Mouse (Mus musculus): Measurements from ENCODE around the gene Rhbdf2.

The Rhbdf2 gene

GRCm38 (mm10) chr11:116617641-116618040 lies 9.2 kb downstream of the Rhbdf2 start:
- DNase-seq: no peak

DNA sequence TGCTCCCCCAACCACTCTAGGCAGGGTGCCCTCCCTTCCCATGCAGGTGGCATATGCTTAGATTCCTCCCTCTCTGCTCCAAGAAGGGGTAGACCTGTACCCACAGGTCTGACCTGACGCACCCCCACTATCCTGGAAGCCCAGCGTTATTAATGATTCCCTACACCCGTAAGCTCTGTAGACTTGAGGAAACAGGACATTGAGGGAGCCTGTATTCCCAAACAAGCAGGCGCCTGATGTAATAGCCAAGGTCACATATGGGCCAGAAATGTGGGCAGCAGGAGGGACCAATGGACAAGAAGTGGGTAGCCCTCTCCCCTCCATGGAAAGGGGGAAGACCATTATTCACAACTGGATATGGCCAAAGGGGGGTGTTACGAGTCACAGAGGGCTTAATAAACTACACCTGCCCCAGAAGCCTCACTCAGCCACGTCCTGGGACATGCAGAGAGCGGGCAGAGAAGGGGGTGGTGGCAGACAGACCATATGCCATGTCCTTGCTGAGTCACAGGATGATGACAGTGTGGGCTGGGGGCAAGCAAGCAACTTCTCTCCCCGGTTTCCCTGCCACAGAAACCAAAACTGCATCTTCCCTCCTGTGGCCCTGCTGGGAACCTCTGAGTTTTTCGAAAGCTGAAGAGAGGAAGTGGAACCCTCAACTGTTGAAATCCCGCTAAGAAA lies 10.2 kb downstream of the Rhbdf2 start:
- no peak for DNase-seq

DNA sequence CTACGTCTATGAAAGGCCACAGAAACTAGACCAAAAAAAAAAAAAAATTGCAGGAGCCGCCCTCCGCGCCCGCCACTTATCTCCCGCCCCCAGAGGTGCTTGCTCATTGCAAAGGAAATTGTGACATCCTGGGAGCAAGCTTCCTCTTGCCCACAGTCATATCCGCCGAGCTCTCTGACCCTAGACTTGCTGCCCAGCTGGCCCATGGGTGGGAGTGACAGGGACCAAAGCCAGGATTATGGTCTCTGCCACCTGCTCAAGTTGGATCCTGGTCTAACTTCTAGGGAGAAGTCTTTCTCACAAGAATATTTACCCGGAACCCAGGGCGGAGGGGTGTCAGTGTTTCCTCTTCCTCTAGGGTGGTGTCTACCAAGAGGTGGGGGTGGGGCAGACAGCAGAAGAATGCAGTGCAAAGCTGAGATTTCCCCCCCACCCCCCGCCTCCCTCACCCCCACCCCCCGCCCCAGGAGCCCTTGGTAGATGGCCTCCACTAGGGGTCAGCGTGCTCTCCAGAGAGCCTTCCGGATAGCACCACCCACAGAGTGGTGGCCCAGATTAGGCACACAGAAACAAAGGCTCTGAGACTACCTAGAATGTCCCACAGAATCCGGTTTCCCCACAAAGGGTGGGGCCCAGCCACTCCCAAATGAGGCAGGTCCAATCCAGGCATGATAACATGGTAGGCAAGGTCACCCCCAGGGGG lies 10.9 kb downstream of the Rhbdf2 start:
- peak; percentile 55 to 61 for DNase-seq

- DNase-seq: no peak
Measured at GRCm38 (mm10) chr11:116613234-116613633, 13.6 kb downstream of the Rhbdf2 start.

- no peak for DNase-seq
Measured at GRCm38 (mm10) chr11:116612554-116612953, 14.3 kb downstream of the Rhbdf2 start.

DNA sequence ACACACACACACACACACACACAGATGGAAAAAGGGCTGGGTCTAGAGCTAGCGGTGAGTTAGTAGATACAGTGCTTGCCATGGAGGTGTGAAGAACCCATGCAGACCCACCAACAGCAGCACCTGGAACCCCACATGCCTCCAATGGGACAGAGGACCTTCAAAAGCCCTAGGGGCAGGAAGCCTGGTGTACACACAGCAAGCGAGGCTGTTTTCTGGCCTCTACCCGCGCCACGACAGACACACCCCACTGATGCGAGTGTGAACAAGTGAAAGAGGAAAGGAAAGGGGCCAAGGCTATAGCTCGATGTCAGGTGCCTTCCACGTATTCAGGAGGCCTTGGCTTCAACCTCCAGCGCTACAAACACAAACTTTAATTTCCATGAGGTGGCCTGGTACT lies 14.9 kb downstream of the Rhbdf2 start:
- DNase-seq: peak in 1 of 2 experiments; percentile 42

GRCm38 (mm10) chr11:116611168-116611567 lies 15.7 kb downstream of the Rhbdf2 start:
- DNase-seq: peak; percentile 41 to 52

DNA sequence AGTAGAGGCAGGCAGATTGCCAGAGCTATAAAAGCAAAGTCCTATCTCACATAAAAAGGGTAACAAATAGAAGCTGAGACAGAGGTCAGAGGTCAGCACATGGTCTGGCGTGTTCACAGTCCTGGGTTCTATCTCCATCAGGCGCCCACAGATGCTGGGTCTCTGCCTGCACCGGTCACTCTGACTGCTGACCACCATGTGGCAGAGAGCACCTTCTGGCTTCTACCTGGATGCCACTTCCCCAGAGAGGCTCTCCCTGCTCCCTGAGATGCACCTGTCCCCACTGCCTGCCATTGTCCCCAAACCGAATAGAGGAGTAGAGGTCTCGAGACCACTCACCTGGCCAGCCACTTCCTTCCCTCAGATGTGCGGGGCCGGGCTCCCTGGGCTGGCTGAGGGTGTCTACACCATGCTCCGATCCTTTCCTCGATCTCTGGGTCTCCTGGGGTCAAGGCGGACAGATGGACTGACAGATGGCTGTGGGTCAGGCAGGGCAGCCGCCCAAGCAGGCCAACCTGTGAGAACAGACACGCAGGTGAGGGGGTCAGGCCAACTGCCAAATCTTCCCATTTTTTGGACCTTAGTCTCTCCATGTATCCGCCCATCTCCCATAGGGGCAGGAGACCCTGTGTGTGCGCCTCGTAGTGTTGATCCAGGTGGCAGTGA lies 16.7 kb downstream of the Rhbdf2 start:
- DNase-seq: no peak

DNA sequence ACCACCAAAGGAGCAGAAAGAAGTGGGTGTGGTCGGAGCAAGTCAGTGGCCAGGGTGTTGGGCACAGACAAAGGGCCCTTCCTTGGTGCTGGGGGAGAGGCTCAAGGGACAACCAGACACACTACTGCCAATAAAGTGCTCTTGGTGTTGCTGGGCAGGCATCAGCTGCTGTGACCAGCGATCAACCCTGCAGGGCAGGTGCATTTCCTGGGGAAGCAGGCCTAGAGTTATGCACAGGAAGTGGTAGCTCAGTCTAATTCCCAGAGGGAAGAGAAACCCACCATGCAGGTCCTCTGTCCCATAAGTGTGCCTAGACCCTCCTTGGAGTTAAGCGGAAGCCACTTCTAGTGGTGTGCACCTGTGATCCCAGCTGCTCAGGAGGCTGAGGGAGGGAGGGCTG lies 19.1 kb downstream of the Rhbdf2 start:
- DNase-seq: peak in 1 of 2 experiments; percentile 49

DNA sequence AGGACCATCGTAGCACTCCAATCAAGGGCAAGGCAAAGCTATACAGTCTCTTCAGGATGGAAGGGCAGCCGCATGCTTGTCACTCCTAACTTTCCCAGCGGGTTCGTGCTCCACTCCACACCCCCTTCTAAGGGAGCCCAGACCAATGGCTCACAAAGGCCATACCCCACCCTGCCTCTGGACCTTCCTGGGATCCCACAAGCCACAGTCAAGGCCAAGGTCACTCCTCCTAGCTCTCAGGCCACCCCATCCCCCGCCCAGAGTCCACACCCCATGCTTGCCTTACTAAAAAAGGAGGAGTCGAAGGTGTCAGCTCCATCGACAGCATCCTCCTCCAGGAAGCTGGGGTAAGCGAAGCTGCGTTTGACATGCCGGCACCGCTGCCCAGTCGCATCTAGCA lies 22.7 kb downstream of the Rhbdf2 start:
- no peak for DNase-seq

DNA sequence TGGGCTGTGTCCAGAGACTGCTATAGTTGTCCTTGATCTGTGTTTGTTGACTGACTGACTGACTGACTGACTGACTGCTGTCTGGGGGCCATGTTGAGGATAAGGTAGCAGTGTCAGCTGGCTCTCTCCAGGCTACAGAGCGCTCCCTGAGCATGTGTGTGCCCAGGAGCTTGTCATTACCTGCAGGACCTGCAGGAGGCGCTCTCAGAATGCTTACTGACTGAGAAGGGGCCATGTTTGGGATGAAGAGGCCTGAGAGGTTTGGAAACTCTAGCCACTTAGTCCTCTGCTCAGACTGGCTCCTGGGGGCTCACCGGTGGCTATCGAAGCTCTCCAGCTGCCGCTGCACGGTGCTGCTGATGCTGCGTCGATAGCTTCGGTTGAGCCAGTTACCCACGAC lies 23.5 kb downstream of the Rhbdf2 start:
- DNase-seq: peak in 1 of 2 experiments; percentile 60

DNA sequence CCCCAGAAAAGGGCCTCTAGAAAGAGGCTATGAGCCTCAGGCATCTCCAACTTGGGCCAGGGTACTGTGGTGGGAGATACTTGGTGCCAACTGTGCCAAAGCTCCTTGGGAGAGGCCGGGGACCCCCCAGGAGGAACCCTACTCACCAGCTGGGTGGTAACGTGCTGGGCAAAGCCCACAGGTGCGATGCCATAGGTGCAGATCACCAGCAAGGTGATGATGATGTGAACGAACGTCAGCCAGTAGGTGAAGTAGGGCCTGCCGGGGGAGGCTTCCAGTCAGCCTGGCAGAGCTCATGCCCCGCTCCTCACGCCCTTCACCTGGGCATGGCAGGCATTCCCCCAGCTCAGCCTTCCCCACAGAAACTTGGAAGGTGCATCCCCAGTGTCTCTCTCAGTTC lies 24.8 kb downstream of the Rhbdf2 start:
- no peak for DNase-seq

DNA sequence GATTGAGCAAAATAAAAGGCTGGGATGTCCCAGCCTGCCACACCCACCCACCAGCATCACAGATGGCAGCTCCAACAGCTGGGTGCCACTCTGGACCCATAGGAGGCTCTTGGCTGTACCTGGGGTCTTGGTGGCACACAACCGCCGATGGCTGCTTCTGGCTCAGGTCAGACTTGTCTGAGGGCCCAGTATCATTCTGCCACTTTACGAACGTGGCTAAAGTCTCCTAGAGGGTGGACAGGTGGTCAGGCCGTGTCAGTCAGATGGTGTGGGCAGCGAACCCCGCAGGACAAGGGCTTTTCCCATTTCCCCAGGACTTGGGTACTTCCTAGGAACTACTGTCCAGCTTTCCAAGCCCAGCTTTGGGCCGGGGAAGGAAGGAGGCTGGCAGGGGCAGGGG lies 25.7 kb downstream of the Rhbdf2 start:
- DNase-seq: no peak

DNA sequence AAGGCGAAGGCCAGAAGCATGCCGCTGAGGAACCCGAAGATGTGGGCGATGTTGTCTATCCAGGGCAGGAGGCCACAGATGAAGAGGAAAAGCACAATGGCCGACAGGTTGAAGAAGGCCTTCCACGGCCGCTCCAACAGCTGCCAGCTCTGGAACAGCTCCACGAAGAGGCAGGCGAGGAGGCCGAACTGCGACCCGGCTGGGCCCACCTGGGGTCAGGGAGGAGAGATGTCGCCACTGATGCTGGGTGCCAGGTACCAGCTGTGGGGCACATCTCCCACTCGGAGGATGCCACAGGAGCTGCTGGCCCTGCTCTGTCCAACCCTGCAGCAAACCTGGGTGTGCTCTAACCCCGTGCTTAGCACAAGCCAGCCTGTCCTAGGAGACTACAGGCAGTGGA lies 27.6 kb downstream of the Rhbdf2 start:
- DNase-seq: peak in 1 of 2 experiments; percentile 1

- no peak for DNase-seq
Measured at GRCm38 (mm10) chr11:116598193-116598592, 28.6 kb downstream of the Rhbdf2 start.

DNA sequence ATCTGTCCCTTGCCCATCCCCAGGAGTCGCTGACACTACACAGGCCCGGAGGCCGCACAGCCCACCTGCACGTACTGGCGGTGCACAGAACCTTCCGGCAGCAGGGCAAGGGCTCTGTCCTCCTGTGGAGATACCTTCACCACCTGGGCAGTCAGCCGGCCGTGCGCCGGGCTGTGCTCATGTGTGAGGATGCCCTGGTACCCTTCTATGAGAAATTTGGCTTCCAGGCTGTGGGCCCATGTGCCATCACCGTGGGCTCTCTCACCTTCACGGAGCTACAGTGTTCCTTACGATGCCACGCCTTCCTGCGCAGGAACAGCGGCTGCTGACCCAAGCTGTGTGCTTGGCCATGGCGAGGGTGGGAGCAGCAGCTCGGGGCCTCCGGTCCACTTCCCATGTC lies 30.1 kb downstream of the Rhbdf2 start:
- DNase-seq: peak in 1 of 2 experiments; percentile 1

DNA sequence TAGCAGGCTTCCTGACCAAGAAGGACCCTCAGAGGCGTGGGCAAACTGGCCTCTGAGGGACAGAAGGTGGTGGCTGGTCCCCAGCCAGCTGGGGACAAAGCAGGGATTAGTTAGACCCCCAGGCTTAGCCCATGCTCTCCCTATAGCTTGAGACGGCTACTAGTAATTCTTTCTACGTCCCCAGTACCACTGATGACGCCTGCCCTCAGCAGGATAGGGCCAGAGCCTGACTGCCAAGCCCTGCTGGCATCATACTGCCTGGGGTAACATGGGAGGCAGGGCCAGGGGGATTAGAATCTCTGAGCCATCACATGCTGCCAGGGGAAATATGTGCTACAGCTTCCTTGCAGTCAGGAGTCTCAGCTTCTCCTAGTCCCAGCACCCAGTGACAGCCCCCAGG lies 33.5 kb downstream of the Rhbdf2 start:
- no peak for DNase-seq

GRCm38 (mm10) chr11:116592428-116592827 lies 34.4 kb downstream of the Rhbdf2 start:
- peak; percentile 74 to 92 for DNase-seq

DNA sequence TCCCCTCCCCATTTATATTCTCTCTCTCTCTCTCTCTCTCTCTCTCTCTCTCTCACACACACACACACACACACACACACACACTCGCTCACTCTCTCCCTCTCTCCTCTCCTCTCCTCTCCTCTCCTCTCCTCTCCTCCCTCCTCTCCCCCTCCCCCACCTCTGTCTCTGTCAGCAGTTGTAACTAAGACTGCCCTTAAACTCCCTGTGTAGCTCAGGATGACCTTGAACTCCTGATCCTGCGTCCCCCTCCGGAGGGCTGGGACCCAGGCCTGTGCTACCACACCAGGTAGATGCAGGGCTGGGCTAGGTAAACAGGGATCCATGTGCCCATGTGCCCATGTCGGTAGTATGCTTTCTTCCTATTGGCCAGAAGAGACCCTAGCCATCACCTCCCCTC lies 35.2 kb downstream of the Rhbdf2 start:
- DNase-seq: no peak

- DNase-seq: no peak
Measured at GRCm38 (mm10) chr11:116589574-116589973, 37.2 kb downstream of the Rhbdf2 start.

GRCm38 (mm10) chr11:116589020-116589531 lies 37.7 kb downstream of the Rhbdf2 start:
- DNase-seq: no peak

GRCm38 (mm10) chr11:116586801-116587631 lies 39.8 kb downstream of the Rhbdf2 start:
- peak; percentile 55 to 80 for DNase-seq

- no peak for DNase-seq
Measured at GRCm38 (mm10) chr11:116586310-116586709, 40.5 kb downstream of the Rhbdf2 start, which contains the start of gene Aanat. Gene Aanat, plus strand, starts transcription at chr11:116586432.

Measured in spleen, adult 18-20 months (tissue).